Mouse (Mus musculus): Measurements from ENCODE around the gene Mul1. TPM values are rescaled to one million over a fixed set of nuclear protein-coding genes. Genes with fewer than 3 reads are reported as not detected.

The Mul1 gene
- polyA plus RNA-seq, 1 experiment from 2014 or later = 16.0 TPM

DNA sequence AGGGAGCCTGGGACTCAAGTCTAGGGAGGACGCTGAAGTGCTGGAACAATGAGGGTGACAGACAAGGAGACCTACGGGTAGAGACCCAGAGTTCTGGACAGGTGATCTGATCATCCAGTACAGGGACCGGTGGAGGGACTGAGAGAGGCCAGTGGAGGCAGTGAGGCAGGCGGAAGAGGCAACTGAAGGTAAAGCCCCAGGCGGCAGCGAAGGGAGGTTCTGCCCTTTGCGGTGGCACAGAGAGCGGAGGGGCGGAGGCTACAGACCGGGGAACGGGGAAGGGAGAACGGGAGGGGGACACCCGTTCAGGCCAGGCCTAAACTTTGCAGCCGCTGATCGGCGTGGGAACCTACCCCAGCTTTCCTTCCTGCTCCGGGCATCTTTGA lies 21.5 kb downstream of the Mul1 start:
- 1% methylated on average over 17 of the region's 17 CpGs for WGBS
- peak overlapping the region; percentile 99 for H3K9ac ChIP-seq (replicated peaks)
- peak overlapping the region; percentile 85 for H3K4me2 ChIP-seq (replicated peaks)
- peaks cover 29% of the 10 kb centered on the region for H3K27me3 ChIP-seq
- H3K4me1 ChIP-seq = peaks cover 48% of the 10 kb centered on the region
- no peaks in the 10 kb centered on the region for H3K9me3 ChIP-seq
- peak overlapping the region; percentile 93 for H3K4me3 ChIP-seq
- no peak for ATAC-seq (ENCODE audit: low FRiP score, low read depth)
- H3K36me3 ChIP-seq = no peaks in the 10 kb centered on the region
- H3K27ac ChIP-seq (replicated peaks) = peak overlapping the region; percentile 97

DNA sequence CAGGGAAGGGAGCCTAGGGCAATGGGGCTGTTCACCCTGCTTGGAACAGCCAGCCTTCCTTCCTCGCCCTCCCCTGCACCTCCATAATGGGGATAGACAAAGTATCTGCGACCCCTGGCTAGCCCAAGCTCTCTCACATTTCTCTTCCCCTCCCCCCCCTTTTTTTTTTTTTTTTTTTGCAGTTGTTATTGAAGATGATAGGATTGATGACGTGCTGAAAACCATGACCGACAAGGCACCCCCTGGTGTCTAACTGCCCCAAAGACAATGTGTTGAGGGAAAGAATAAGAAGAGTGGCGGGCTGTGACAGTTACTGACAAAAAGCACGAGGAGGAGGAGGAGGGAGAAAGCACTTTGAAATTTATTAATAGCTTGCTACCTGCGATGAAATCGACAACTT lies 22.1 kb downstream of the Mul1 start:
- Histone ChIP-seq H3K4me2 (replicated peaks) (peak overlapping the region; percentile 85), H3K9ac (replicated peaks) (peak overlapping the region; percentile 99), H3K4me3 (peak overlapping the region; percentile 93), H3K27me3 (peaks cover 27% of the 10 kb centered on the region), H3K27ac (replicated peaks) (peak overlapping the region; percentile 97), H3K36me3 (no peaks in the 10 kb centered on the region), H3K4me1 (peaks cover 48% of the 10 kb centered on the region), H3K9me3 (no peaks in the 10 kb centered on the region)
- no peak for ATAC-seq (ENCODE audit: low FRiP score, low read depth)
- 3% methylated on average over 8 of the region's 8 CpGs for WGBS

DNA sequence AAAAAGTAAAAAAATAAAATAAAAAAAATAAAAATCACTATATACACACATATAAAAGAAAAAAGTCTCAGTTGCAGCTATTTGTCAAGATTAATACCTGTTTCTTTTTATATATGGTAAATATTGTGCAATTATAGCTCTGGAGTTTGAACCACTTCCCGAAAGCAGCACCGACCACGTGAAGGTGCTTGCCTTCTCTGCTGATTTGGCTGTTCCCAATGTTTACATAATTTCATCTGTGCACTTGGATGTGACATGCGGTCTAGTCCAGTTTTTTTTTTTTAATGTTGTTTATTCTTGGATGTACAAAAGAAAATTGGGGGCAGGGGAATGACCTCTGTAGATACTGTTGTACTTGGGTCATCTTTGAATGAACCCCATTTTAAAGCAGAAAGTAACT lies 22.6 kb downstream of the Mul1 start:
- peak overlapping the region; percentile 93 for H3K4me3 ChIP-seq
- H3K27ac ChIP-seq (replicated peaks) = no peak overlapping the region
- ATAC-seq (ENCODE audit: low FRiP score, low read depth) = no peak
- 51% methylated on average over 4 of the region's 4 CpGs for WGBS
- H3K27me3 ChIP-seq = peaks cover 21% of the 10 kb centered on the region
- H3K4me1 ChIP-seq = peaks cover 48% of the 10 kb centered on the region
- H3K9me3 ChIP-seq = no peaks in the 10 kb centered on the region
- no peak overlapping the region for H3K9ac ChIP-seq (replicated peaks)
- H3K36me3 ChIP-seq = no peaks in the 10 kb centered on the region
- peak overlapping the region; percentile 85 for H3K4me2 ChIP-seq (replicated peaks)

DNA sequence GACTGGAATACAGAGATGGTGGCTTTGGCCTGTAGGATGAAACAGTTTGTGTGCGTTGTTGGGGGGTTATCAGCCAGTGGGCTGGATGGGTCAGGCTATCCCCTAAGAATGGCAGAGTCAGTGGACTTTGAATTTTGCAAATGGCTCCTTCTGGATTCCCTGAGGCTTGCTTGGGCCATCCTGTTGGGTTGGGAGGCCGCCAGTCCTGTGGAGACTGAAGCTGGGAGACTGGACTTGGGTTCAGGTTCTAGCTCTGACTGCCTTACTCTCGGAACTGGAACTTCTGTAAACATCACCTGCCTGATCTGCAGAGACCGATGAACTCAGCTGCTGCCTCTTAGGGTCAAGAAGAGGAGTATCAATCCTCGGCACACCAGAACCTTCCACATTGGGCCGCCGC lies 23.7 kb downstream of the Mul1 start:
- no peak overlapping the region for H3K27ac ChIP-seq (replicated peaks)
- H3K4me2 ChIP-seq (replicated peaks) = peak overlapping the region; percentile 85; the same call in 1 of the 2 replicates
- H3K9me3 ChIP-seq = no peaks in the 10 kb centered on the region
- H3K27me3 ChIP-seq = peaks cover 12% of the 10 kb centered on the region
- 75% methylated on average over 7 of the region's 7 CpGs for WGBS
- peaks cover 49% of the 10 kb centered on the region for H3K4me1 ChIP-seq
- no peak for ATAC-seq (ENCODE audit: low FRiP score, low read depth)
- no peak overlapping the region for H3K9ac ChIP-seq (replicated peaks)
- no peaks in the 10 kb centered on the region for H3K36me3 ChIP-seq
- no peak overlapping the region for H3K4me3 ChIP-seq

DNA sequence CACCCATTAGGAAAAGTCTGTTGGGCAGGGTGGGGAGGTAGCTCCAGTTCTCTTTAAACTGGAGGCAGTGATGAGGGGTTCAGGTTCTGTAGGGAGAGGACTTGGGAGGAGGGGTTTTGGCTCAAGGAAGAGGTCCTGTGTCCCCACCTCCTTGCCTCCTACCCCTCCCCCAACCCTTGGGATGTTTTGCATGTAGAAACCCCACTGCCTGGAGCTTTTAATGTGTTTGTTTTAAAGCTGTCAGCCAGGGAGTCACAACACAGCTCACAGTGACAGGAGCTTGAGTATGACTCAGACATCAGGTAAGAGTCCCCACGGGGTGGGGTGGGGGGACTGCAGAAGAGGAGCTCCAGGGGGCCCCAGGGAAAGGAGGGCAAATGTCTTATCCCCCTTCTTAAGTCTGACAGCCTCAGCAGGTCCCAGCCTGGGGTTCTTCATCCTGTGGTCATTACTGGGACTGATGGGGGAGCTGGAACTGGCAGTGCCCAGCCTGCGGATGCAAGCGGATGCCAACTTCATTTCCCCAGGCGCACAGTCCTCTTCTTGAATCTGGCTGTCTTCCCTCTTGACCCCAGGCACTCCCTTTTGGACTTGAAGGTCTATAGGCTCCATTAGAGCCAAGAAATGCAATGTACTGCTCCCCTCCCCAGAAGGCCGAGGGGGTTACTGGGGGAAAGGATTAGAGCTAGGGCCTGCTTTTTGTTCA lies 24.4 kb downstream of the Mul1 start:
- Histone ChIP-seq H3K4me3 (no peak overlapping the region), H3K4me2 (replicated peaks) (no peak overlapping the region), H3K36me3 (no peaks in the 10 kb centered on the region), H3K27ac (replicated peaks) (no peak overlapping the region), H3K9ac (replicated peaks) (no peak overlapping the region), H3K9me3 (no peaks in the 10 kb centered on the region), H3K27me3 (peaks cover 5% of the 10 kb centered on the region; the same call in 1 of the 2 replicates), H3K4me1 (peaks cover 49% of the 10 kb centered on the region)
- whole genome bisulfite sequencing = 38% methylated on average over 5 of the region's 5 CpGs
- no peak for ATAC-seq (ENCODE audit: low FRiP score, low read depth)

DNA sequence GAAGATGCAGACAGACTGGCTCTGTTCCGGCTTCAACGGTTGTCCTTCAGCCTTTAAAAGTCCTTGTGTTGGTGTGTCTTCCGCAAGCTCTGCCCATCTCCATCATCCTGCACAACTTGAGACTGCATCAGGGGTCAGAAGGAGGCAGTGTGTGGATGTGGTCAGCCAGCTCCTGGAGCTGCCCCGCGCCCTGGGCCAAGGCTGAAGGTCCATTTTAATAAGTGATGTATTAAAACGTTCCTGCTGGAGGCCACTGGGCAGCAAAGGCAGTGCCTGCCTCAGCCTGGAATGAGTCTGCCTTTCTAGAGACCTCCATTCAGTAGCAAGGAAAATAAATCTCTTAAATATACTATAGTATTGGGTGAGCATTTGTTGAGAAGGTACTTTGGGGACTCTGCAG lies 25.3 kb downstream of the Mul1 start:
- H3K27ac ChIP-seq (replicated peaks) = peak overlapping the region; percentile 42; the same call in 1 of the 2 replicates
- peaks cover 56% of the 10 kb centered on the region for H3K4me1 ChIP-seq
- H3K36me3 ChIP-seq = no peaks in the 10 kb centered on the region
- H3K4me2 ChIP-seq (replicated peaks) = no peak overlapping the region
- H3K4me3 ChIP-seq = no peak overlapping the region
- H3K9ac ChIP-seq (replicated peaks) = no peak overlapping the region
- no peak for ATAC-seq (ENCODE audit: low FRiP score, low read depth)
- WGBS = 81% methylated on average over 6 of the region's 6 CpGs
- no peaks in the 10 kb centered on the region for H3K9me3 ChIP-seq
- peaks cover 3% of the 10 kb centered on the region; the same call in 1 of the 2 replicates for H3K27me3 ChIP-seq

DNA sequence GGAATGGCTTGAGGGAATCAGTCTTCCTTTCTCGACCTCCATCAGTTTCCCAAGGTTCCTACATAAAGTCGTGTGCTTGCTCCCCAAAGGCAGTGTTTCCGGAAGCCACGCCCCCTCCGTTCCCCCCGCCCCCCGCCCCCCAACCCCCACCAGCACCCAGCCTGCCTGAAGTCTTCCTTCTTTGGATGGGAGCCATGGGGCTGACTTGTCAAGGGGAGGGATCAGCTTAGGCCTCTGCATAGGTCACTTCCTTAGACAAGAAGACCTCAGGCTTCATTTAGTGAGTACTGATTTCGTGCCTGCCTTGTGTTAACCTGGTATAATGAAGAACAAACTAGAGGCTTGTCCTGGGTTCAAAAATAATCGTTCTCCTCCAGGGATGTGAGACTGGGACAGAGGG lies 26.4 kb downstream of the Mul1 start:
- 36% methylated on average over 9 of the region's 9 CpGs for WGBS
- Histone ChIP-seq H3K27me3 (peaks cover 10% of the 10 kb centered on the region), H3K4me1 (peaks cover 57% of the 10 kb centered on the region)

DNA sequence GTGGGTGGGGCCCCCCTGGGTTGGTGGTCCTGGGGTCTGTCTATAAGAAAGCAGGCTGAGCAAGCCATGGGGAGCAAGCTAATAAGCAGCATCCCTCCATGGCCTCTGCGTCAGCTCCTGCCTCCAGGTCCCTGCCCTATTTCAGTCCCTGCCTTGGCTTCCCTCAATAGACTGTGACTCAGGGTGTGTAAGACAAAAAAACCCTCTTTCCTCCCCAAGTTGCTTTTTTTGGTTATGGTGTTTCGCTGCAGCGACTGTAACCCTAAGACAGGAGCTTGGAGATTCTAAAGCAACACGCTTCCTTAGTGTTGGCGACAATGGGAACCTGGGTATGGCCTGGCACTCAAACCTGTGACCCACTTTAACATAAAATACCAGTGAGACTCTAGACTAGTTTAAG lies 27.0 kb downstream of the Mul1 start:
- 96% methylated on average over 5 of the region's 5 CpGs for WGBS
- peaks cover 16% of the 10 kb centered on the region for H3K27me3 ChIP-seq
- no peaks in the 10 kb centered on the region for H3K9me3 ChIP-seq
- no peak overlapping the region for H3K4me3 ChIP-seq
- H3K27ac ChIP-seq (replicated peaks) = no peak overlapping the region
- ATAC-seq (ENCODE audit: low FRiP score, low read depth) = no peak
- no peaks in the 10 kb centered on the region for H3K36me3 ChIP-seq
- no peak overlapping the region for H3K4me2 ChIP-seq (replicated peaks)
- H3K4me1 ChIP-seq = peaks cover 52% of the 10 kb centered on the region
- H3K9ac ChIP-seq (replicated peaks) = no peak overlapping the region

More for the DNA sequence above, 26.4 kb downstream of the Mul1 start:
- no peak overlapping the region for H3K4me3 ChIP-seq
- no peak overlapping the region for H3K9ac ChIP-seq (replicated peaks)
- H3K27ac ChIP-seq (replicated peaks) = no peak overlapping the region
- H3K9me3 ChIP-seq = no peaks in the 10 kb centered on the region
- H3K36me3 ChIP-seq = no peaks in the 10 kb centered on the region
- no peak for ATAC-seq (ENCODE audit: low FRiP score, low read depth)
- no peak overlapping the region for H3K4me2 ChIP-seq (replicated peaks)

DNA sequence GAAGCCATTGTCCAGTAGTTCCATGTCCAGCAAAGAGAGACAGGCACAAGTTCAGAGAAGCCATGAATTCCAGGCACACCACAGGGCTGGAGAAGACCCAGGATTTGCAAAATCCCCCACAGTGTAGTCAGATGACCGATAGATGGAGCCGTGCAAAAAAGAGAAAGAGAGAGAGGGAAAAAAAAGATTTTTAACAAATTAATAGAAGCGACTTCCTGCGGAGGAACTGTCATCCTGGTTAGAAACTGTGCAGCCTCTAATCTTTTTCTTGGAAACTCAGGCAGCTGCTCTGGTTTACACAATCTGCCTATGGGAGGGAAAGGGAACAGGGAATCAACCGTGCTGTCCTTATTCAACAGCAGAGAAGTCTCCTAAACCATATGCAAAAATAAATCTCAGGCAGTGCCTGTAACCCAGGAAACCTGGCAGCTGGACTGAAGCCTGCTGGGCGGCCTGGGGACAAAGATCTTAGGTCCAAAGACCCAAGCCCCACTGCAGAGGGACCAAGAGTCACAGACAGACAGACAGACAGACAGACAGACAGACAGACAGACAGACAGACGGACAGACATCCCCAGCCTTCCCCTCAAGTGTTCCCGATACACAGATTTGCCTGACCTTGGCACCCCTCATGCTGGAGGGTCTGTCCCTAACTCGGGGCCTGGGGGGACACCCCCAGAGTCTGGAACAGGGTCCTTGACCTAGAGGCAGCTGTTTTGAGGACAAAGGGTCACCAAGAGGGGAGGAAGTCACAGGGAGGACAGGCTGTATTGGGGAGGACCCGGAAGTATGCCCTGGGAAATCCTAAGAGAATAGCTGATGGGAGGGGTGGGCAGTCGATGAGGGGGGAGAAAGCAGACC lies 28.7 kb downstream of the Mul1 start:
- H3K9ac ChIP-seq (replicated peaks) = peak overlapping the region; percentile 15; the same call in 1 of the 2 replicates
- no peaks in the 10 kb centered on the region for H3K36me3 ChIP-seq
- peaks cover 49% of the 10 kb centered on the region for H3K4me1 ChIP-seq
- 2% methylated on average over 11 of the region's 11 CpGs for WGBS
- H3K27ac ChIP-seq (replicated peaks) = peak overlapping the region; percentile 93
- no peaks in the 10 kb centered on the region for H3K9me3 ChIP-seq
- H3K27me3 ChIP-seq = peaks cover 23% of the 10 kb centered on the region
- peak overlapping the region; percentile 31 for H3K4me2 ChIP-seq (replicated peaks)
- peak; percentile 50; the same call in 1 of the 2 replicates for ATAC-seq (ENCODE audit: low FRiP score, low read depth)
- H3K4me3 ChIP-seq = no peak overlapping the region

DNA sequence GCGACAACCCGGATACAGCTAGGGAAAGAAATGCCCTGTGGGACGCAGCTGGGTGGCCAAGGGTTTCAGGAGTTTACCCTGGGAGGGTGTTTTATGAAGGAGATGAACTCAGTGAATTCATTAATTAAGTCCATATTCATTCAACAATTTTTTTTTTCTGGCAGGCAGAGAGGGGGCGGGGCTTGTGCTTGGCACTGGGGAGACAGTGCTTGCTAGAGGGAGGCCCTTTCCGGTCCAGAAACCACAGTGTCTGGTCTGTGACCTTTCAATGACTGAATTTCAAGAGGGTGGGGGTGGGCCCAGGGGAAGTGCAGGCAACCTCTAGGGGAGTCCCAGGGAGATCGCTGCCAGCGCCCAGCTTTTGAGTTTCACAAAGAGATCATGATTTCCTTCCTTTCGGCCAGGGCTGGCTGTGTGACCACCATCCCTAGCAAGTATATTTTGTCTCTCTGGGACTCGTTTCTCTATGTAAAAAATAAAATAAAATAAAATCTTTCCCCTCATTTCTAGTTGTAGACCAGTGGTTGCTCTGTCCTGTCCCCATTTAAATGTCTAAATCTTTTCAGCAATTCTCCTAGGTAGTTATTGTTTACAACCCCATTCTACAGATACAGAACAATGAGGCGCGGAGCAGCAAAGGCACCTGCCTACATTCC lies 29.5 kb downstream of the Mul1 start:
- peak overlapping the region; percentile 93 for H3K27ac ChIP-seq (replicated peaks)
- peak overlapping the region; percentile 45 for H3K4me2 ChIP-seq (replicated peaks)
- no peak overlapping the region for H3K4me3 ChIP-seq
- peaks cover 46% of the 10 kb centered on the region for H3K4me1 ChIP-seq
- H3K9me3 ChIP-seq = no peaks in the 10 kb centered on the region
- 5% methylated on average over 11 of the region's 11 CpGs for WGBS
- peaks cover 23% of the 10 kb centered on the region for H3K27me3 ChIP-seq
- ATAC-seq (ENCODE audit: low FRiP score, low read depth) = no peak; the same call in 1 of the 2 replicates
- H3K9ac ChIP-seq (replicated peaks) = no peak overlapping the region
- H3K36me3 ChIP-seq = no peaks in the 10 kb centered on the region

DNA sequence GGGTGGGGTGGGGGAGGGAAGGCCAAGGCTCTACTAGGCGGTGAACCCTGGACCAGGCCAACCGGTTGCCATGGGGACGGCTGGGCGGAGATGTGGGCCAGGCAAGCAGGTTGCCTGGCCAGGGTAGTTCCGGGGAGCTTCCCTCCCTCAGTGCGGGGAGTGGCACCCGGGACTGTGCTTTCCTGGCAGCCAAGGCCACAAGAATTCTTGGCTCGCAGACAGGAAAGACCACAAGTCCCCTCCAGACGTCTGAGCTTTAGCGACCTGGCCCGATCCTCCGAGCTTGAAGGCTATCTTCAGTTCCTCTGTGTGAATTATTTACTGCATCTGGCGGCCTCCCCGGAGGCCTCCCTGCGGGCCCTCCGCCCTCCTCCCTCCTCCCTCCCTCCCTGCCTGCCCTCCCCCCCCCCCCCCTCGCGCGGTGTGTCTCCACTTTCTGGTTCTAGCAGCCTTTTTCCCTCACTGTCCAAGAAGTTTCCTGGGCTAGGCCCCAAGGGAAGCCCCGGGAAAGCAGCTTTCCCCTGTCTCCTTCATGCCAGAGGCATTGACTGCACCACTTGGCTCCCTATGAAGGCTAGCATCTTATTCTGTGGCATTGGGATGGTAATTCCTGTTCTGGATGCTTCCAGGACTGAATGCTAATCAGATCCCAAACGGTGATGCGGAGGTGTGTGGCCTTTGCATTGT lies 30.3 kb downstream of the Mul1 start:
- Histone ChIP-seq H3K27me3 (peaks cover 23% of the 10 kb centered on the region), H3K9me3 (no peaks in the 10 kb centered on the region), H3K9ac (replicated peaks) (peak overlapping the region; percentile 43)

More for the DNA sequence above, 30.3 kb downstream of the Mul1 start:
- peak overlapping the region; percentile 93 for H3K27ac ChIP-seq (replicated peaks)
- WGBS = 1% methylated on average over 20 of the region's 22 CpGs
- H3K4me3 ChIP-seq = no peak overlapping the region; the same call in 1 of the 2 replicates
- ATAC-seq (ENCODE audit: low FRiP score, low read depth) = peak; percentile 77
- peaks cover 43% of the 10 kb centered on the region for H3K4me1 ChIP-seq
- no peaks in the 10 kb centered on the region for H3K36me3 ChIP-seq
- H3K4me2 ChIP-seq (replicated peaks) = peak overlapping the region; percentile 45
